Mouse (Mus musculus): ENCODE results near the gene Ckb.
"Not testable (repeated sequence)": the region's sequence is repeated elsewhere in the genome, so short reads cannot be mapped to it uniquely, and the experiment has no call there.

Ckb gene

DNA sequence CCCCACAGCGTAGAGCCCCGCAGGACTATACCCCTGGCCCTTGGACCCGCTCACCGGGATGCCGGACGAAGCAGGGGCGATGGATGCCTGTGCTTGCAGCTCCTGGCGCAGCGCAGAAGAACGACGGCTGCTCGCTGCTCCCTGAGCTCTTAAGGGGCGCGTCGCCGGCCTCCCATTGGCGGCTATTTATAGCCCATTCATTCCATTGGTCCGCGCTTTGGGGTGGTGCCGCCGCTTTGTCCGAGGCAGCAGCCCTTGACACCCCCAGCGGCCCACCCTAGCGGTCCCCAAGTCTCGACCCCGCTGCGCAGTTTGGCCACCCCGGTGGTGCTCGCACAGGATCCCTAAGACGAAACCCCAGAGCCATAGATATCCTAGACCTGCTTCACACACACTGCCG lies at the start of gene Ckb:
Gene Ckb, minus strand, starts transcription at position 163 of the 400 bp plus-strand sequence.
- DNase-seq (ENCODE audit: low spot score): no peak

DNA sequence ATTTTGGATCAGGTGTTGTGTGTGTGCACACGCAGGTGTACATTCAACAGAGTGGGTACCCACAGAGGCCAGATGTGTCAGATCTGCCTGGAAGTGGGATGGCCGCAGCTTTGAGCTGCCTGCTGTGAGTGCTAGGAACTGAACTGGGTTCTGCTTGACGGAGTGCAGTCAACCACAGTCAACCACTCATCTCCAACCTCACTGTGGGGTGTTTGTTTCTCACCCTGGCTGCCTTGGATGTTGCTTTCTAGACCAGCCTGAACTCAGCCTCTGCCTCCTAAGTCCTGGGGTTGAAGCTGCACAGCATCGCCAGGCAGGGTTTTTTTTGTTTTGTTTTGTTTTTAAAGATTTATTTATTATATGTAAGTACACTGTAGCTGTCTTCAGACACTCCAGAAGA lies 48.1 kb upstream of the Ckb start:
- DNase-seq (ENCODE audit: low spot score): no peak

DNA sequence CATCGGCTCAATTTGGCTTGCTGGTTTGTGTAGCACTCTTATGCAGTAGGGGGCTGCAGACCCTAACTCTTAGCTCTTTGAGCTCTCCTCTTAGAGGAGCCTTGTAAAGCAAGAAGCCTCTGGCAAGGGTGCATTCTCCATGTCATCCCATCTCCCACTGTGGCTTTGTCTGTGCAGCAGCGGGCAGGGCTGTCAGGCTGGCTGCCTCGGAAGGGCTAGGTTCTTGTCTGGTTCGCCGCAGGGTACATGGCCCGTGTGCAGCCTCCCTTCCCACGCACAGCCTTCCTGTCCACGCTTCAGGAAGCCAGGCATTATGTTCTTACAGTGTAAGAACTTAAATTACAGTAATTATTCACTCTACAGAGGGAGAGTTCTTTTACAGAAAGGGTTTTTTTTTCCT lies 46.5 kb upstream of the Ckb start:
- no peak for DNase-seq (ENCODE audit: low spot score)

DNA sequence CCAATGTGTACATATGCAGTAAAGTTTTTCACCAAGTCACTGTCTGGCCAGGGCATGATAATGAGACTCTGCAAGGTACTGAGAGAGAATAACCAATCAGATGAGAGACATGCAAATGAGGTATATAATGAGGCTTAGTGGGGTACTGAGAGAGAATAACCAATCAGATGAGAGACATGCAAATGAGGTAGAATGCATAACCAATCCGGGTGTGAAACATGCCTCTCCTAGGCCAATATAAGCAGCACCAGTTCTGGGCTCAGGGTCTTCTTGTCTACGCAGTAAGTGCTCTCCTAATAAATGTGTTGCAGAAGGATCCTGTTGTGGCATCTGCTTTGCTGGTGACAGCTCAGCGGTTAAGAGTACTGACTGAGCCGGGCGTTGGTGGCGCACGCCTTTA lies 44.4 kb upstream of the Ckb start:
- DNase-seq (ENCODE audit: low spot score): no peak

DNA sequence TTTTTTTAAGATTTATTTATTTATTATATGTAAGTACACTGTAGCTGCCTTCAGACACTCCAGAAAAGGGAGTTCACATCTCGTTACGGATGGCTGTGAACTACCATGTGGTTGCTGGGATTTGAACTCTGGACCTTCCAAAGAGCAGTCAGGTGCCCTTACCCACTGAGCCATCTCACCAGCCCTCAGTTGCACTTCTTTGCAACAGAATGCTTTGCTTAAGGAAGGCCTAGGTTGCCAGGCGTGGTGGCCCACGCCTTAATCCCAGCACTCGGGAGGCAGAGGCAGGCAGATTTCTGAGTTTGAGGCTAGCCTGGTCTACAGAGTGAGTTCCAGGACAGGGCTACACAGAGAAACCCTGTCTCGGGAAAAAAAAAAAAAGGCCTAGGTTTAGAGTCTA lies 41.7 kb upstream of the Ckb start:
- not testable (repeated sequence) for DNase-seq (ENCODE audit: low spot score)

DNA sequence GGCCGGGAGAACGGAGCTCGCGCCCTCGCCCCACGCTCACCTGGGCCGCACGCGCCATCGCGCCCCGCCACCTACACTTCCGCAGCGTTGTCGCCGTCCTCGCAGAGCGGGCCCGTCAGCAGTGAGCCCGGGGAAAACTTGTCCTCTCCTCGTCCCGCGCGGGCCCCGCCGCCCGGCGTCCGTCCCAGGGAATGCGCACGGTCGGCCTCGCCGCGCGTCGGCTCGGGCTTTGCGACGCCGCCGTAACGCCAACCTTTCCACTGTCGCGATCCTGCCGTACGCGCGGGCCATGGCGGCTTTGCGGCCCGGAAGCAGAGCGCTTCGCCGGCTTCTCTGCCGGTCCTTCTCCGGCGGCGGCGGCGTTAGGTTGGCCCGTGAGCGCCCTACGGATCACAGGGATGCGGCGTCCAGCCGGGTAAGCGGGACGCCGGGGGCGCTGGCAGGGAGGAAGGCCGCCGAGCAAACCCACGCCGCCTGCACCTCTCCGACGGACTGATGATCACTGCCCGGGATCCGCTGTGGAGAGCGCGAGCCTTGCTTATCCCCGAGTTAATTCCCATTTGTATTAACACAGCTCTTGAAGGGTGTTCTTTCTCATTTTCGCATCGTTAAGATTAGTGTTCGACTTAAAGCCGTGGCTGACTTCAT lies 41.0 kb upstream of the Ckb start, which contains the start of the genes Bag5 and Apopt1:
Gene Bag5, minus strand, starts transcription at position 254 of the 648 bp plus-strand sequence.
Gene Apopt1, plus strand, starts transcription at position 258 of the 648 bp plus-strand sequence.
- peak; percentile 84 for DNase-seq (ENCODE audit: low spot score)

DNA sequence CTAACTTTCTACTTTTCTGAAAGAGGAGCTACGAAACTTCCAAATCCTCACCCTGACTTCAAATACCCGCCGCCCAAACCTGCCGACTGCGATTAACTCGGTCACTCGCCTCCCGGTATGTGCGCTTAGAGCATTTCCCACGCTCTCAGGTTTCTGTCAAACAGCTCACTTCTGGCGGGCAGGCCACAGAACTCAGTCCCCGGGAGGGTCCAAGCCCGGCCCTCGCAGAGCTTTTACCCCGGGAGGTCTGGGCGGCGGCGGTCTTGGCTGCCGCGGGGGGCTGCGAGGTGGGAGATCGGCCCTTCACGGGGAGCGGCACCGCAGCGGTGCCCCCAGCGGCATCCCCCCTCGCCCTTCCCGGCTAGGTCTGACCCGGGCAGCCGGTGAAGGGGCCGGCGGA lies 40.3 kb upstream of the Ckb start:
- DNase-seq (ENCODE audit: low spot score): peak; percentile 18

DNA sequence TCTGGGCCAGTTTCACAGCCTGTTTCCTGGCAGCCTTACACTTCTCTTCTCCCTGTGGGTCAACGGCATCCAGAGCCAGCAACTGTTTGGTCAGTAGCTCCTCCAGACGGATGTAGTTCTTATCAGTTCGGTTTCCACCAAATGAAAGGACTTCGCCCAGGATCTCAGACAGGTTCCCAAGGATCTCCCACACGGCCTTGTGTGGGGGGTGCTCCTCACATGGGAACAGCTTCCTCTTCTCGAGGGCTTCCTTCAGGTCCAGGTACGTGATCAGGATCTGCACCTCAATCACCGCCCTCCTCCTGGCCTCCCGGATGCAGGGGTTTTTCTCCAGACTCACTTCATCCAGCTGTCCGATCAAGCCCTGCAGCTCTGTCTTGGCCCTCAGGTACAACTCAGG lies 38.0 kb upstream of the Ckb start:
- DNase-seq (ENCODE audit: low spot score): no peak

DNA sequence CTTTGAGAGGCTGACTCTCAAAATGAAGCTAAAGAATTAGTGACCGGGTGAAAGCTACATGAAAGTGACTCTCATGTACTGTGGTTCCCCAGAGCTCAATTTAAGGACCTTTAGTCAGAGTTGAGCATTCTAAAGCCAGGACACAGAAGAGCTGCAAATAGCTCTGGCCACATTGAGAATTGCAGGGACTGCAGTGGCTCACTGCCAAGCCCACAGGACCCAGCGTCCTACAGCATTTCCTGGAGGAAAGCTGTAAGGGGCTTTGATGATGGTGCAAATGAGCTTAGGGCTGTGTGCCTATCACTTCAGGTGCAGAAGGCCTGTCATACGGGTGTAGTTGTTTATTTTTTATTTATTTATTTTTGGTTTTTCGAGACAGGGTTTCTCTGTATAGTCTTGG lies 36.0 kb upstream of the Ckb start:
- DNase-seq (ENCODE audit: low spot score): peak; percentile 16

DNA sequence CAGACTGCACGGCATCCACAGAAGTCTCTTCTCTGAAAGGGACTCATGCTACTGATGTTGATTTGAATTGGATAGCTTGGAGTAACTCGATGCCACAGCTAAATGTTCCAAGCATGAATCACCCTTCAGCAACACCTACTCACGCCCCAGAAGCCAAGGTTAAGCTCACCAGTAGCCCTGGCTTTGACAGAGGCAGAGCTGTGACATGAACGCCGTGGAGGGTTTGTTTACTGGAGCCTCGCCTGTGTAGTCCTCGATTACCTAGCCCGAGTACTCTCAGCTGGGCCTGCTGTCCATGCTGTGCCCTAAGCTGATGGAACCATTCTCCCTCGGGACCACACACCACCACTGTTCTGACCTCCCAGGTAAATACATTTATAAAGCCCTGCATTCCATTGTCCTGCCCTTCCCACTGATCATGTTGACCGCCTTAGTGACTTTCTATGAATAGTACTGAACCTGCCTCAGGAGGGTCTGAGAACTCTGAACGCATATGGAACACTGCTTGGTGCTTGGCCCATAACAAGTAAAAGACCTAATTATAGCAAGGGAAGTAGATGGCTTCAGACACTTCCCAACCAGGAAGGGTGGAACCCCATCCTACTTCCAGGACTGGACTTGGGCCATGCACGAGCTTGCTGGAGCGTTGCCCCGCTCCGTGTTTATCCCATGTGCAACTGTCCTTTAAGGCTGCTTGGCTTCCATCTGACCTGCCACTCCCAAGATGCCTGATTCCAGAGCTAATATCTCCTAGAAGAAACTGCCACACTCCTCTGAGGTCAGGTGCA lies 33.2 kb upstream of the Ckb start:
- DNase-seq (ENCODE audit: low spot score): no peak

DNA sequence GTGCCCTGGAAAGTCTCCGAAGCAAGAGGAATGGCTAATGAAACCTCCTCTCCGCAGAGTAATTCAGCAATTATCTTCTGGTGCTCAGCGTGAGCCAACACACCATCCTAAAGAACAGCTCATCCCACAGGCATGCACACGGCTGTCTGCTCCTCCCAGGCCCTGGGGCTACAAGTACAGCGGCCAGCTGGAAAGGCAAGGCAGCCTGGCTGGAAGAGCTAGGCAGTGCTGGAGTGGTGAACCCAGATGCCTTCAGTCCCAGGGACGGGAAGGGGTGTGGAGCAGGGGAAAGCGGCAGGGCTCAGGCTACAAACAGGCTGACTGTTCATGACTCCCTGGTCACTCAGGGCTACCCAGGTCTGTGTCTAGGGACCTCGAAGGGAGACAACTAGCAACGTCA lies 32.5 kb upstream of the Ckb start:
- peak; percentile 71 for DNase-seq (ENCODE audit: low spot score)

DNA sequence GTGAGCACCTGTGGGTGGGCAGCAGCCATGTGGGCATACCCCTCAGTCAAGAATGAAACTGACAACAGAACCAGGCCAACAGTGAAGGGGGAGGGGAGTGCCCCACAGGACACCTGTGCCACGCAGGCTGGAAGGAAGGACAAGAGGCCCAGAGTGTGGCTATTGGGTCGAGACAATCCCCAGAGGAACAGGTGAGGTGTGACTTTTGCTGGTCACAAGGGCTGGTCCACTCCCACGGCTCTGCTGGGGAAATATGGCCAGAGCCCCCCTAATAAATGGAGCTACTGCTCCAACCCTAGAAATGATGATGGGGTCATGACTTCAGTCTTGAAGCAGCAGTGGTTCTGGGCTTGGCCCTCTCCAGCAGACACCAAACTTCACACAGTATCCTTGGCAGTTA lies 31.2 kb upstream of the Ckb start:
- DNase-seq (ENCODE audit: low spot score): no peak

DNA sequence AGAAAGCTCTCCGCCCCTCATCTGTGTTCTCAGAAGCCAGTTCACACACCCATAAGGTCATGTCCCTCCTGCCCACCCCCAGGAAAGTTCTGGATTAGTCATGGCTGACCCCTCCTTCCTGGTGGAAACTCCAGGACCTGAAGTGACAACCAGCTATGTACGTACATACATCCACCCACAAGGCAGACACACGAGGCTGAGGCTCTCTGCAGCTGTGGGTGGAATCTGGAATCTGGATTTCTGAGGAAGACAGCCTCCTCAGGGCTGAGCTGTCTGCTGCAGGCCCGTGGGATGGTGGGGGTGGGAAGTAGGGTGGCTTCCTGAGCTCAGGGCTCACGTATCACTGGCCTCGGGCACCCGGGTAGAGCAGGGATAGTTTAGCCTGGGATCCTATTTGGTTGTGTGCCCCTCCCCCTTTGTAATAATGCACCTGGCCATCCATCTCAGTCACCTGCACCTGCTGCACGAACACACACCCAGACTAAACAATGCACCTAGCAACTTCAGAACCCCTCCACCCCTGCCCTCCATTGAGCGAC lies 28.9 kb upstream of the Ckb start:
- no peak for DNase-seq (ENCODE audit: low spot score)

DNA sequence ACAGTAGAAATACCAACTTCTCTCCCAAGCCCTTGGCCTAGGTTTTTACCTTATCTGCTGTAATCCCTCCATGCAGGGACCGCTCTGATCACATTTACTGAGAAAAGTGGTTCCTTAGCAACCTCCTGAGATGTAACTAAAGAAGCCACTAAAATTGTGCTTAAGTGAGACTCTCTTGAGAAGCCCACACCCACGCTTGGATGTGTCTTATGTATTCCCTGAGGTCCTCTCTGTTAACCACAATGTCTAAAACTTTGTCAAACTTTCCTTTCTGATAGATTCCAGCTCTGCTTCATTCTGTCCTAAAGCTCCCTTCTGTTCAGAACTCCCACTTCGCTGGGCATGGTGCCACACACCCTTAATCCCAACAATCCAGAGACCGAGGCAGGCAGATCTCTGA lies 27.4 kb upstream of the Ckb start:
- no peak for DNase-seq (ENCODE audit: low spot score)

DNA sequence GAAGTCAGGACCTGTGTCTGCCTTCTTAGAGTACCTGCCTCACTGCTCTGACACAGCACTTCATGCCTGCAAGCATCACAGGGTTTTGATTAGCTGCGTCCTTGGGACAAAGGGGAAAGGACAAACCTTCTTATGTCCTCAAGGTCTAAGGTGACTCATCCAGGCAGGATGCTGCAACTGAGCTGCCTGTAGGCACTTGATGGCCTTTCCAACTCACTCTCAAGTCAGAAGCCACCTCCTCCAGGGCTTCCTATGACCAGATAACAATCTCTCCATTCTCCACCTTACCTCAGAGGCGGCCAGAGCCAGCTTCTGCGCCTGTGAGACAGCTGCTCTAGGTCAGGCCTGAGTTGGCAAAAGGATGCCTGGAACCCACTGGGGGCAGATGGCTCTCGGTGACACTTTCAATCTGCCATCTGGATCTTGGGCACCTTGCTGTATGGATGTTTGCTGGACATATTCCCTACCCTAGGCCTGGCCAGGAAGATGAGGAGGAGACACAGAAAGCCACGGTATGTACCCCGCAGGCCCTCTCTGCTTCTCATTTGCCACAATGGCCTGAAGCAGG lies 26.3 kb upstream of the Ckb start:
- no peak for DNase-seq (ENCODE audit: low spot score)

DNA sequence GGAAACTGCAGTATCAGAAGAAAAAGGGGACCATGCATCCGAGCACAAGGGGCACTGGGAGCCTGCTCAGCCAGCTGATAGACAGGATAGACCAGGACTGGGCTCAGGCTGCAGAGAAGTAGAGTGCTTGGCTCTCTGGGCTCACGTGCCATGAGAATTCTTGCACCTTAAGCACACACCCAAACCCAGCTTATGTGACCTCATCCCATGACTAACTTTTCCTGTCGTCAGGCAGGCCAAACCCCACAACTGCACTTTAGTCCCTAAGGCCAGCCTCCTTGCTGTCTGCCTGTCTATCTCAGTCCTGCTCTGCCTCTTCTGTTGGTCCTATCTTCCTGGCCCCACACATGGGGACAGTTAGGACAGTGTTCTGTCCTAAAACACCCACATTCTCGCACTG lies 25.6 kb upstream of the Ckb start:
- no peak for DNase-seq (ENCODE audit: low spot score)

DNA sequence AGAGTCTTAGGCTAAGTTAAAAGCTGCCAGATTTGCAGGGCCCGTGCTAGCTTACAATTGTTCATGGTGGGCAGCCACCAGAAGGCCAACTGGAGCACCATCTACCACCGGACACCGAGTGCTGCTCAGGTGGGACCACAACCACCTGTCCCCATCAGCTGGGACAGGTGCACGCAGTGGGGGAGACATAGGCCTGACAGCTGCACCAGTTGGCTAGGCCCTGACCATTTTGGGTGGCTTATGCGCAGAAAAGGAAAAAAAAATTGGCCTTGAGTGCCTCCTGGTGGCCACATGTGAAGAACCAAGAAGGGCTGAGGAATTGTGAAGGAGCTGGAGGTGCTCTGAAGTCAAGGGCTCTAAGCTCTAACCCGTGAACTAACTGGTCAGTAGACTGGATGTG lies 24.1 kb upstream of the Ckb start:
- DNase-seq (ENCODE audit: low spot score): peak; percentile 86

DNA sequence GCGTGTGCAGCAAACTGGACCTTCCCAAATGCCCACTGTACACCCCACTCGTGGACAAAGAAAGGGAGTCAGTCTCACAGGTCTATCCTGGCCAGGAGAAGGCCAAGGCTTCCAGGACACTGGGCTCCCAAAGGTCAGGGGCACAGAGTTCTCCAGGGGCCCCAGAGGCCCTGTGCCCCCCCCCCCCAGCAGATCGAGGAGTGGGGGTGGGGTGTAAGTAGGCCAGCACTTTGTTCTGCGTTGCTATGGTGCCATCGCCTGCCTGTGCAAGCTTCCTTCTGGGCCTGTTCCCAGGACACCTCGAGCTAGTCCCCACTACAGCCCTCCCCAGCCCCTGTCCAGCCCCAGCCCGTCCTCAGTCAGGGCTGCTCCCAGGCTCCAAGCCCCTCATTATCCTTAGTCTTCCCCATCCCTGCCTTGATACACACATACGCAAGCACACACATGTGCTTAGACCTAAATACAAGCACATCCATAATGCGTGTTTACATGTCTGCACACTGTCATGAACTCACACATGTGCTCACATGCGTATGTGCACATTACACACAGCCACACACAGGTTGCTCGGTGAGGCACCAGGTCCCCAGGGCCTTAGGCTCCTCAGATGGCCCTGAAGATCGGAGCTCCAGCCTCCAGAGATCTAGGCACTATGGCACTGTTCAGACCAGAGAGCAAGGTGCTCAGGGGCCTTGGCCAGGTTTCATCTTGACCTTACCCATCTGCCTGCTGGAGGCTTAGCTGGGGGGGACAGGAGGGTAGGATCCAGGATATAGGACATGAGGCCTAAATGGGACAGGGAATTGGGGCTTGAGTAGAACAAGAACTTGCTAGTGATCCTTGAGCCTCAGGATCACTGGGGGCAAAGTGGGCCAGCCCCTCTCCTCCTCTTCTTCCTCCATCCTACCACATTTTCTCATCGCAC lies 23.0 kb upstream of the Ckb start:
- DNase-seq (ENCODE audit: low spot score): no peak

DNA sequence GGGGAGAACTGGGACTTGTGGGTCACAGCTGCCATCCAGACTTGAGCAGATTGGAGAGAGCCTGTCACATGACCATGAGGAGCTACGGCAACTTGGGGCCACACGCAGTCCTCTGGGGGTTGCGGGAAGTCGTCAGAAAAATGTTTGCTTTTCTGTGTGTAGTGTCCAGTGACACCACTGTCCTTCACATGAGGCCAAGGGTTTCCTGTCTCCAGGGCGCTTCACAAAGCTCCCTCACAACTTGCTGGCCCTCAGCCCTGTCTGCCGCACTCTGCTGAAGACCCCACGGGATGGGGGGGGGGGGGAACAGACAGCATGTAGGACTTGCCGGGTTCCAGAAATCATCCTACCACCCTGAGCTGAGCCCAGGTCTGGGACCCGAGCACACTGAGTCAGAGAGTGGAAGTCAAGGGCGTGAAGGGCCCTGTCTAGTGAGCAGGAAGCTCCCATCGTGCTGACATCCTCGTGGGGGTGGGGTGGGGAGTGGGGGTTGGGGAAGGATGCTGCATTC lies 22.2 kb upstream of the Ckb start:
- DNase-seq (ENCODE audit: low spot score): no peak

DNA sequence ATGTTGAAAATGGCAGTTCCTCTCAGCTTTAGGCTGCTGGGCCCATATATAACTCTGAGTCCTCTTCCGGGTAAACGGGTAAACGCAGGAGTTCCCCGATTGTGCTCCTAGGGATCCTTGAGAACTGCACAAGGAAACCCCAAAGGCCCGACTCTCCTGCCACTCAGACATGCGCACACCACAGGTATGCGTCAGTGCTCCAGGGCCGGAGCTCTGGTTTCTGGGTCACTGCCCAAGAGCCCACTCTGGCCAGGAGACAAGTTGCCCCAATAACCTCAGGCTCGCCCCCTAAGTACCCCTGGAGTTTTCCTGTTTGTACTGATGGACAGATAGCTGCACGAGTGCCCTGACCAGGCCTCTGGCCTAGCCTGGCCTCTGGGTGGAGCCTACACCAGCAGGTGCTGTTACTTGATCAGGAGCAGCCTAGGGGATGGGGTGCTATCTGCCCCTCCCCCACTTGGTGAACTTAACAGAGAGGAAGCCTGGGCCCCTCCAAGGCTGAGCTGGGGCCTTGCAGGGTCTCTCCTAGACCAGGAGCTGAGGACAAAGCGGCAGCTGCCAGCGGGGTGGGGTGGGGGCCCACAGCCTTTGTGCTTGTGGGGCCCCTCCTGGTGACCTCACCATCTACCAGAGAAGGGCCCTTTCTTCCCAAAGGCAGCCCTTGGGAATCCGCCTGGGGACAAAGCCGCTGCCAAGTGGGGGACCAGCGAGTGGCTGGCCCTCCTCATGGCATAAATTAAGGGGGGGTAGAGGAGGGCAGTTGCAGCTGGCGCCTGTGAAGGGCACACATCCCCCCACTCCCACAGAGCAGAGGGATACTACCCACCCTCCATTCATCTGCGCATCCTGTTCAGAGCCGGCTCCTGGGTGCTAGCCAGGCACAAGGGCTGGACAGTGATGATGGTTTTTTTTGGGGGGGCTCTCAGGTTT lies 21.5 kb upstream of the Ckb start:
- DNase-seq (ENCODE audit: low spot score): no peak

DNA sequence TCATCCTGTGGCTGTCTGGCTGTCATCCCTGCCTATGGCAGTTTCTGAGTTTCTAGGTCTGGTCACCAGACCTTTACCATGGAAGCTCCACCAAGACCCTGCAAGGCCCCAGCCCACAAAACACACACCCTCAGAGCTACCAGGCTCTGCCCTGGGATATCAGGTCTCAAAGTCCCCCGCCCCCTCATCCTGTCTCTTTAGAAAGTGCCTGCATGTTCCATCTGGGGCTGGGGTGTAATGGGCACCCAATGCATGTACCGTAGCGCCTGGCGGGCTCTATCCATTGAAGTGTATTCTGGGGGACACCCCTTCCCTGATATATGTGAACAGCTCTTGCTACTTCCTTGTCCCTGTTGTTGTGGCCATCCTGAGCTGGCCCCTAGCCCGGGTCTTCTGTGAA lies 20.8 kb upstream of the Ckb start:
- DNase-seq (ENCODE audit: low spot score): no peak

Measured in adipocyte (in vitro differentiated cells).